Mouse (Mus musculus) erythroblast, embryonic 14.5 days (primary cell): ENCODE results near the gene Gpc3.

ENCODE experiments used
- GATA1 ChIP-seq: IDR thresholded peaks from 2 replicates; pipeline ENCODE4 v1.6.1; 2012; ENCODE audit warnings: low read length, inconsistent platforms, mixed read lengths
- TAL1 ChIP-seq: IDR thresholded peaks from 3 replicates; pipeline ENCODE4 v1.6.1; 2012; ENCODE audit warnings: low read length, inconsistent platforms, mixed read lengths

- no peak for TF ChIP-seq TAL1
- no peak for TF ChIP-seq GATA1
These were observed 260.8 kb downstream of the Gpc3 start for GRCm38 (mm10) chrX:52352981-52353380.
